Mouse (Mus musculus) heart, postnatal 0 days (tissue): ENCODE data around the gene Kat6b.

Experiments
- CTCF ChIP-seq: IDR thresholded peaks from 2 replicates; pipeline ENCODE4 v1.5.1; 2016; ENCODE audit warnings: antibody characterized with exemption, control low read depth, low read depth
- EP300 ChIP-seq: IDR thresholded peaks from 2 replicates; pipeline ENCODE4 v1.6.1; 2016; ENCODE audit warnings: antibody characterized with exemption, low read depth

DNA sequence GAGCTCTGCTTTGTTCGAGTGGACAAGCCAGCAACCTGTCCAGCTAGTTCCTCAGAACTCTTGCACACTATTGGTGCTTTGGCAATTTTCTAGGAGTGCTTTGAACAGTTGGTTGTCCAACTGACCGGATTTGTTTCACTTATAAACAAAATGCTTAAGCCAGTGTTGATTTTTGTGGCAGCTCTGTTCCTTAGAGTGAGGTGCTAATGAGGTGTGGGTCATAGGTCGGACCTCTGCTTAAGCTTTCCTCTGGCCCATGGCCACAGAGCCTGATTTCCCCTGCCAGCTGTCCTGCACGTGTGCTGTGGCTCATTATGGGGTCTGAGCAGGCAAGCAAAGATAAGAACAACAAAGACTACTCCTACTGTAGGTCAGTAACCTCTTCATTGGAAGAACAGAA is 100.0 kb downstream of the Kat6b start:
- TF ChIP-seq CTCF: no peak
- no peak for TF ChIP-seq EP300
